13 mouse cellular contexts compared by ENCODE assay signal in genomic region chr2:21111527-21111926, GRCm38 (mm10).
DNase-seq lines count a peak whose midpoint lies in the region; TF ChIP-seq lines count a peak whose summit lies in the region.
"Had no signal": no experiment of that assay in that cellular context is flagged by ENCODE, and none has a peak within 500 bp of the region (broad histone marks: within the 10 kb centered on the region; RNA-seq: fewer than 3 reads in every experiment).

No protein-coding gene starts in this region.

- H3K4me3 ChIP-seq in bone marrow macrophage, adult 2 months (ENCODE audit: insufficient read depth, low read length) = no peak overlapping the region
- H3K4me3 ChIP-seq: forebrain, embryonic 15.5 days; liver, embryonic 12.5 days had no signal

- intact Hi-C loops in gastrocnemius, postnatal 14 days (cut with DNase I; ENCODE audit: low total_unique reads) = no loop called here
- intact Hi-C loops in heart, postnatal 10 days (cut with DNase I) = no loop called here

- peaks cover 16% of the 10 kb centered on the region for H3K4me1 ChIP-seq in bone marrow macrophage, adult 2 months (ENCODE audit: control insufficient read depth, insufficient read depth, low read length)
- H3K4me1 ChIP-seq: forebrain, embryonic 15.5 days; liver, embryonic 12.5 days had no signal

- peak overlapping the region; percentile 31; the same call in 1 of the 2 replicates for H3K27ac ChIP-seq in bone marrow macrophage, adult 2 months (ENCODE audit: insufficient read depth, low read depth, low read length)
- H3K27ac ChIP-seq: forebrain, embryonic 15.5 days; hindbrain, embryonic 14.5 days; liver, embryonic 12.5 days had no signal

- peak; percentile 35 for DNase-seq in gastrocnemius, postnatal 14 days
- no peak for DNase-seq in gastrocnemius, postnatal 25 days
- peak; percentile 42 for DNase-seq in 3T3-L1 (ENCODE audit: low read depth, low spot score)
- peak; percentile 20 to 24 for DNase-seq in heart, postnatal 10 days
- no peak for DNase-seq in cerebellum, adult 11-12 months
- no peak for DNase-seq in lung, postnatal 14 days
- DNase-seq in left cerebral cortex, adult 18-20 months (ENCODE audit: low spot score in 2 of 2) = no peak
- DNase-seq: cerebellum, adult 11 months; kidney, adult 2 months had no signal

- TF ChIP-seq CTCF in bone marrow macrophage, adult 2 months (IDR thresholded peaks at IDR 0.05; ENCODE audit: low read depth, low read length) = no peak

- no peak for TF ChIP-seq POLR2A in bone marrow macrophage, adult 2 months (IDR thresholded peaks at IDR 0.05; ENCODE audit: borderline replicate concordance, low read depth, low read length)

Comparison
In these comparisons a context has a peak if more than half of its experiments do, and no peak if none do; other contexts are left out.
1. DNase-seq: peak in gastrocnemius, postnatal 14 days (single experiment), 3T3-L1 (single experiment) and heart, postnatal 10 days (2 of 2); none in gastrocnemius, postnatal 25 days (single experiment), cerebellum, adult 11-12 months (single experiment), lung, postnatal 14 days (single experiment) and left cerebral cortex, adult 18-20 months (0 of 2).